Mouse (Mus musculus): ENCODE data around the gene Smco2. TPM values are rescaled to one million over a fixed set of nuclear protein-coding genes. Genes with fewer than 3 reads are reported as not detected.

Smco2 gene
- polyA plus RNA-seq, 1 experiment: not detected

- Histone ChIP-seq H3K27ac (ENCODE audit: control insufficient read depth, insufficient read depth, low read depth, low read length, poor library complexity) (no peak overlapping the region), H3K4me1 (ENCODE audit: control insufficient read depth, insufficient read depth, low read length) (no peaks in the 10 kb centered on the region), H3K4me3 (replicated peaks; ENCODE audit: control insufficient read depth, low read depth, low read length) (no peak overlapping the region)
- TF ChIP-seq POLR2A (IDR thresholded peaks at IDR 0.05; ENCODE audit: borderline replicate concordance, control insufficient read depth, low read depth, low read length) (no peak), CTCF (IDR thresholded peaks at IDR 0.05; ENCODE audit: control insufficient read depth, insufficient read depth, low read length) (no peak)
- WGBS: 67% methylated on average over 13 of the region's 13 CpGs
Measured at GRCm38 (mm10) chr6:146881896-146882770, 32.2 kb downstream of the Smco2 start.

DNA sequence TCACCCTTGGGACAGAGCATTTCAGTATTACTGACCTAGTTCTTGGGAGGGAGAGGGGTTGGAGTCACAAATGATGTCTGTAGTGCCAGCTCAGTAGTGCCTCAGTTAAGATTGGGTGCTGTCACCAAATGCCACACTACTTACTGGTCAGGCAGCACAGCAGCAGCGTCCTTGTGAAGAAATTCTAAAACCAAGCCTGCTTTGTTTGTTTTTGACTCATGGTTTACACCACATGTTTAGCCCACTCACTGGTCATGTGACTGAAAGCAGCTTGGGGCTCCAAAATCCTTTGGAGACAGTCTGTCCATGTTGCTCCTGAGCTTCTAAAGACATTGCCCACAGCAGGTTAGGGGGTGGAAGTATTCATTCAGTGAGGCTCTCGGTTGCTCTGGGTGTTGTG, 33.5 kb downstream of the Smco2 start:
- WGBS: 80% methylated on average over 2 of the region's 2 CpGs
- Histone ChIP-seq H3K4me1 (ENCODE audit: control insufficient read depth, insufficient read depth, low read length) (no peaks in the 10 kb centered on the region), H3K27ac (ENCODE audit: control insufficient read depth, insufficient read depth, low read depth, low read length, poor library complexity) (no peak overlapping the region), H3K4me3 (replicated peaks; ENCODE audit: control insufficient read depth, low read depth, low read length) (no peak overlapping the region)
- TF ChIP-seq CTCF (IDR thresholded peaks at IDR 0.05; ENCODE audit: control insufficient read depth, insufficient read depth, low read length) (no peak), POLR2A (IDR thresholded peaks at IDR 0.05; ENCODE audit: borderline replicate concordance, control insufficient read depth, low read depth, low read length) (no peak)

DNA sequence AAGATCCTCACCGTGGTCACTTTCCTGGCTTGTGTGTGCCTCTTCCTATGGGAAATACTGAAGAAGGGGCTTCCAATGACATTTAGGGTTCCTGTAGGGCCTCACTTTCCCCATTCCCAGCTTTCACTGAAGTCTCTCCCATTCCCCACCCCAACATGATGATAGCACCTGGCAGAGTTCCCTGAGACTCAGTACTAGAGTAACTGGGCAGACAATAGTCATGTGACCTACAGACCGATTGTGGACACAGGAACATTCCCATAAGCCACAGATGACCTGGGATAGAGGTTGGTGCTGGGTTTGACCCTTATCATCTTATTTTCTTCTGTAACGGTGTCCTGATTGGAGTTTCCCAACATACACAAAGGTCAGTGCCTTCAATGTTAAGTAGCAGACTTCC, 34.3 kb downstream of the Smco2 start:
- TF ChIP-seq CTCF (IDR thresholded peaks at IDR 0.05; ENCODE audit: control insufficient read depth, insufficient read depth, low read length) (no peak), POLR2A (IDR thresholded peaks at IDR 0.05; ENCODE audit: borderline replicate concordance, control insufficient read depth, low read depth, low read length) (no peak)
- H3K4me3 ChIP-seq (replicated peaks; ENCODE audit: control insufficient read depth, low read depth, low read length): no peak overlapping the region
- H3K27ac ChIP-seq (ENCODE audit: control insufficient read depth, insufficient read depth, low read depth, low read length, poor library complexity): no peak overlapping the region
- no peaks in the 10 kb centered on the region for H3K4me1 ChIP-seq (ENCODE audit: control insufficient read depth, insufficient read depth, low read length)
- WGBS: 83% methylated on average over 3 of the region's 3 CpGs

DNA sequence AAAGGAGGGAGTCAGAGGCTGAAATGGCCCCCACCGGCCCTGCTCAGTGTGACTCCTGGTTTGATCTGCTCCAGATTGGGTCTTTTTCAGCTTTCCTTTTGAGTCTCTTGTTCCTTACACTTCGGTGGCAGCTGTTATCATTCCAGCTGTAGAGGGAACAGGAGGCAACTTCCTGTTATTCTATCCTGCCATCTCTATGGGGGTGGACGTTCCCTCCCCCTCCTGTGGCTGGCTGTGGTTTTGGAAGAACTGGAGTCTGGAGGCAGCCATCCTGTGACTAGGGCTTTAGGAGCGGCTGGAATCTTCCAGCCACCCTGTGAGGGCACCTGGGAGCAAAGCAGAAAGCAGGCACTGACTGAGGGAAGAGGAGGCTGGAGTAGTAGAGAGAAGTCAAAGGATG, 34.9 kb downstream of the Smco2 start:
- no peaks in the 10 kb centered on the region for H3K4me1 ChIP-seq (ENCODE audit: control insufficient read depth, insufficient read depth, low read length)
- TF ChIP-seq POLR2A (IDR thresholded peaks at IDR 0.05; ENCODE audit: borderline replicate concordance, control insufficient read depth, low read depth, low read length) (no peak), CTCF (IDR thresholded peaks at IDR 0.05; ENCODE audit: control insufficient read depth, insufficient read depth, low read length) (no peak)
- 39% methylated on average over 4 of the region's 4 CpGs for WGBS
- H3K4me3 ChIP-seq (replicated peaks; ENCODE audit: control insufficient read depth, low read depth, low read length): no peak overlapping the region
- H3K27ac ChIP-seq (ENCODE audit: control insufficient read depth, insufficient read depth, low read depth, low read length, poor library complexity): no peak overlapping the region

DNA sequence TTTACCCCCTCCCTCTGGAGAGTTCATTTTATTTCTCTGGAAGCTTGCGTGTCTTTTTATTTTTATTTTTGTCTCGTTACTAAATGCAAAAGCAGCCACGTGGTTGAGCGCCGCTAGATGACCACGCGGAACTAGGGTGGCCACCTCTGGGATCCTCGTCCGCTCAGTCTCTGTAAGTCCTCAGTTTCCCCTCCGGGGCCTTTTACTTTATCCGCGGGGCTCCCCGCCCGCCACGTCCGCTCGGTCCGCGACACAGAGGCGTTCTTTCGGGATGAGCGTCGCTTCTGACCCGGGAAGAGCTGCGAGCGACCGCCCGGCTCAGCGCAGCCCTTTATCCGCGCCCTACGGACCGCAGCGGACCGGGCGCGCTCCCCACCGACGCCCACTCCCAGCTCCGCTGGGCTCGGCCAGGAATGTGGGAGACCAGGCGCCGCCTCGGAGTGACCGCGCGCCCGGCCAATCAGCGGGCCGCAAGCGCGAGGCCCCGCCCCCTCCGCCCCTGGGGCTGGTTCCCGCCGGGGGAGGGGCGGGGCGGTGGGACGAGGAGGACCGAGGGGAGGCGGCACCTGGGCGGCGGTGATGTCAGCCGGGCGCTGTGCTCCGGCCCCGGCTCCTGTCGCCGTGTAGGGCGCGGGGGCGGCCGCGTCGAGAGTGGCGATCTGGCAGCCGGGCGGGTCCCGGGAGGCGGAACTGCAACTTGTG, 38.2 kb downstream of the Smco2 start, which contains the start of gene Ppfibp1:
TSS of gene Ppfibp1 (plus strand) at position 530 of the 702 bp plus-strand sequence.
- peak within 1 kb of the TSS; percentile 65; the same call in 1 of the 2 replicates for H3K27ac ChIP-seq (ENCODE audit: control insufficient read depth, insufficient read depth, low read depth, low read length, poor library complexity)
- under 1% methylated on average over 79 of the region's 80 CpGs for WGBS
- TF ChIP-seq CTCF (IDR thresholded peaks at IDR 0.05; ENCODE audit: control insufficient read depth, insufficient read depth, low read length) (no peak), POLR2A (IDR thresholded peaks at IDR 0.05; ENCODE audit: borderline replicate concordance, control insufficient read depth, low read depth, low read length) (no peak)
- H3K4me3 ChIP-seq (replicated peaks; ENCODE audit: control insufficient read depth, low read depth, low read length): peak within 1 kb of the TSS; percentile 88
- H3K4me1 ChIP-seq (ENCODE audit: control insufficient read depth, insufficient read depth, low read length): no peaks in the 10 kb centered on the region

GRCm38 (mm10) chr6:146888660-146889490, 39.0 kb downstream of the Smco2 start:
- 15% methylated on average over 24 of the region's 26 CpGs for WGBS
- Histone ChIP-seq H3K27ac (ENCODE audit: control insufficient read depth, insufficient read depth, low read depth, low read length, poor library complexity) (peak overlapping the region; percentile 65; the same call in 1 of the 2 replicates), H3K4me3 (replicated peaks; ENCODE audit: control insufficient read depth, low read depth, low read length) (peak overlapping the region; percentile 88), H3K4me1 (ENCODE audit: control insufficient read depth, insufficient read depth, low read length) (no peaks in the 10 kb centered on the region)
- TF ChIP-seq CTCF (IDR thresholded peaks at IDR 0.05; ENCODE audit: control insufficient read depth, insufficient read depth, low read length) (no peak), POLR2A (IDR thresholded peaks at IDR 0.05; ENCODE audit: borderline replicate concordance, control insufficient read depth, low read depth, low read length) (no peak)

GRCm38 (mm10) chr6:146890215-146890614, 40.3 kb downstream of the Smco2 start:
- Histone ChIP-seq H3K4me3 (replicated peaks; ENCODE audit: control insufficient read depth, low read depth, low read length) (no peak overlapping the region), H3K27ac (ENCODE audit: control insufficient read depth, insufficient read depth, low read depth, low read length, poor library complexity) (no peak overlapping the region), H3K4me1 (ENCODE audit: control insufficient read depth, insufficient read depth, low read length) (no peaks in the 10 kb centered on the region)
- 75% methylated on average over 2 of the region's 2 CpGs for WGBS
- no peak for TF ChIP-seq CTCF (IDR thresholded peaks at IDR 0.05; ENCODE audit: control insufficient read depth, insufficient read depth, low read length)
- no peak for TF ChIP-seq POLR2A (IDR thresholded peaks at IDR 0.05; ENCODE audit: borderline replicate concordance, control insufficient read depth, low read depth, low read length)

Measured in bone marrow, adult 2 months (tissue).